Mouse (Mus musculus) CH12F3 (cell line): ENCODE data around the gene Sebox.
"Not testable (repeated sequence)": the region's sequence is repeated elsewhere in the genome, so short reads cannot be mapped to it uniquely, and the experiment has no call there.

Experiments
- in situ Hi-C: fragments of 300-500 bp; cut with MboI; formaldehyde crosslinking; loops from 2 replicates; pipeline ENCODE4 v1.14.3; 2020; ENCODE audit warnings: low sequenced_read_pairs

The Sebox gene

DNA sequence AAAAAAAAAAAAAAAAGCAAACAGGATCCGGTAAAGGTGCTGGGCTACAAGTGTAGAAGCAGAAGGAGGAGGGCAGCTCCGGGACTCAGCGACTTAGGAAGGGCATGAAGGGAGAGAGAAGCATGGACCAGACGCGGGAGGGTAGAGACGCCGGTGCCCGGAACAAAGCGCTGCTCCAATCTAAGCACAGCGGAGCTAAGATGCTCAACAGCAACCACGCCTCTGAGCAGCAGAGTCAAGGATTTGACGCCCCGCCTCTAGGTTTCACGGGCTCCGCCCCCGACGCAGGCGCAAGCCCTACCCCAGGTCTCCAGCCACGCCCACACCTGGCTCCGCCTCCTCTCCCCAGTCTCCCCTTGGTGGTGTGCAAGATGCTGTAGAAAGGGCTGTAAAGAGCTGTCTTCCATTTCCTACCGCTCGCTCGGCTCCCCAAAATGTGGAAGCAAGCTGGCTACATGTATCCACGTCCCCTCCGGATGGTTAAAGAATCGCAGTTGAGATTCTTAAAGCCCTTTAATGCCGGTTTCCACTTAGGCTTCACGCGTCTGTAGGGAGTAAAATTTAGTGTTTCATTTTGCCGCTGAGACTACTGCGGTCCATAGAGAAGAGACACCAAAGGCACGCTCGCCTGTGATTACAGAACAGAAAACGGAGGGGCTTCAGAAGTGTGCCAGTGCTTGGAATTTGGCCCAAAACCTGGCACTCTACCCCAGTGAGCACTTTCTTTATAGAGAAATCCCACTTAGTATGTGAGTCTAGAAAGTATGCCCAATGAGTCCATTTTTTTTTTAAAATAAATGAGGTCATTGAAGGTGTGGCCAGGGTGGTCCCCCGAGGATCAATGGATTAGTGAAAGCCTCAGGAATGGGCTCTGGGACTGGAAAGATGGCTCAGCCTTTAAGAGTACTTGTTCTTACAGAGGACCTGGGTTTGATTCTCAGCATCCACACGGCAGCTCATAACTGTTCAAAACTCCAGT is 5.4 kb upstream of the Sebox start, which contains the start of gene Sarm1:
TSS of gene Sarm1 (minus strand) at position 211 of the 979 bp plus-strand sequence.
- in situ Hi-C loops = no loop called here

DNA sequence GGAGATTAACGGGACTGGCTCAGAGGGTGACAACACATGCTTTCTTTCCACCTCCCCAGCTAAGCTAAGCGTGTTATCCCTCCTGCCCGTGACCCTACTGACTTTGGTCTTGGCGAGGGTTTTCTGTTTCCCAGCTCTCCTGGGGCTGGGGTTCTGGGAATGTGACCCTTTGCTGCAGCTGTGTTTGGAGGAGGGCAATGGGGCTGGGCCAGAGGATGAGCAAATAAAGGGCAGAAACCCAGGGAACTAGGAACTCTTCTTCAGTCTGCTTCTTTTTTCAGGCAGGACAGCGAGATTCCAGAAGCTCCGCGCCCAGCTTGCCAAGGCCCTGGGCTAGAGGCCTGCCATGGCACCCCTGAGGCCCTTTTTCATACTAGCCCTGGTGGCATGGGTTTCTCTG is 4.2 kb upstream of the Sebox start, which contains the start of gene Vtn:
TSS of gene Vtn (plus strand) at position 88 of the 400 bp plus-strand sequence.
- in situ Hi-C loops = no loop called here

DNA sequence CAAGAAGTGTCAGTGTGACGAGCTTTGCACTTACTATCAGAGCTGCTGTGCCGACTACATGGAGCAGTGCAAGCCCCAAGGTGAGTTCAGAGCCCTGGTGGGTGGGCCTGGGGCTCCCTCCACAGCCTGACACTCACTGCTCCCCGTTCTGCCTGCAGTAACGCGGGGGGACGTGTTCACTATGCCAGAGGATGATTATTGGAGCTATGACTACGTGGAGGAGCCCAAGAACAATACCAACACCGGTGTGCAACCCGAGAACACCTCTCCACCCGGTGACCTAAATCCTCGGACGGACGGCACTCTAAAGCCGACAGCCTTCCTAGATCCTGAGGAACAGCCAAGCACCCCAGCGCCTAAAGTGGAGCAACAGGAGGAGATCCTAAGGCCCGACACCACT is 3.7 kb upstream of the Sebox start:
- in situ Hi-C loops = no loop called here

DNA sequence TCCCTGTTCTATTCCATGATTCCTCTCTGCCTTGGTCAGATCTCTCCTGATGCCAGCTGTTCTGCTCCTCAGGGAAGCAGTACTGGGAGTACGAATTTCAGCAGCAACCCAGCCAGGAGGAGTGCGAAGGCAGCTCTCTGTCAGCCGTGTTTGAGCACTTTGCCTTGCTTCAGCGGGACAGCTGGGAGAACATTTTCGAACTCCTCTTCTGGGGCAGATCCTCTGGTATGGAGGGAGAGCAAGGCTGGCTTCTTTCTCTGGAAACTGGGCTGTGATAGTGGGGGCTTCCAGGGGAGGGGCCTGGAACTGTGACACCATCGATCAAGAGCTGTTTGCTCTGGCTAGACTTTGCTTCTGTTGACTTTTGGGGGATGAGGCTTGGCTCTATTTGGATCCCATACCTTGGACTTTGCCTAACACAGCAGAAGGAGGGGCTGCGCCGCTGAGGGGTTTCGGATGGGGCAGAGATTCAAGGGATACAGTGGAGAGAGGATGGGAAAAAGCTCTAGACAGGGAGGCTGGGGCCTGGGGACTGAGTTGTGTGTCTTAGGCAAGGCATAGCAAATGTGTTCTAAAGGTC is 2.5 kb upstream of the Sebox start:
- in situ Hi-C loops = no loop called here

DNA sequence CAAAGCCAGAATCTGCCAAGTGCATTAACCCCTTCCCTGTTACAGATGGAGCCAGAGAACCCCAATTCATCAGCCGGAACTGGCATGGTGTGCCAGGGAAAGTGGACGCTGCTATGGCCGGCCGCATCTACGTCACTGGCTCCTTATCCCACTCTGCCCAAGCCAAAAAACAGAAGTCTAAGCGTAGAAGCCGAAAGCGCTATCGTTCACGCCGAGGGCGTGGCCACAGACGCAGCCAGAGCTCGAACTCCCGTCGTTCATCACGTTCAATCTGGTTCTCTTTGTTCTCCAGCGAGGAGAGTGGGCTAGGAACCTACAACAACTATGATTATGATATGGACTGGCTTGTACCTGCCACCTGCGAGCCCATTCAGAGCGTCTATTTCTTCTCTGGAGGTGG is 1.7 kb upstream of the Sebox start:
- in situ Hi-C loops = no loop called here

DNA sequence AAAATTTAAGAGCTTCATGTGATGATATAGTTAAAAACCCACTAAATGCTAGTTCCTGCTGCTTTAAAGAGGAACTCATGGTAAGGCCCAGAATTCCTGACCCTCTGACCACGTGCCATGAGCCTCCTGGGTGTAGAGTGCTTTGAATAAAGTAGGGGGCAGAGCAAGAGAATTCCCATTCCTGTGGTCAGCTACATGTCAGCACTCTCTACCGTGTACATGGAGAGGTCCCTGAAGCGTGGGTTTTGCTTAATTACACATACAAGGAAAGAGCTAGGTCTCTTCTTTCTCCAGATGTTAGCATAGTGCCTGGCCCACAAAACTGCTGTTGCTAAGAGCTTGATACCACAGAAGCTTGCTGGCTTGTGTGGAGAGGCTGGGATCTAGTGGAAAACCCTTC is 2.2 kb downstream of the Sebox start:
- in situ Hi-C loops = no loop called here

DNA sequence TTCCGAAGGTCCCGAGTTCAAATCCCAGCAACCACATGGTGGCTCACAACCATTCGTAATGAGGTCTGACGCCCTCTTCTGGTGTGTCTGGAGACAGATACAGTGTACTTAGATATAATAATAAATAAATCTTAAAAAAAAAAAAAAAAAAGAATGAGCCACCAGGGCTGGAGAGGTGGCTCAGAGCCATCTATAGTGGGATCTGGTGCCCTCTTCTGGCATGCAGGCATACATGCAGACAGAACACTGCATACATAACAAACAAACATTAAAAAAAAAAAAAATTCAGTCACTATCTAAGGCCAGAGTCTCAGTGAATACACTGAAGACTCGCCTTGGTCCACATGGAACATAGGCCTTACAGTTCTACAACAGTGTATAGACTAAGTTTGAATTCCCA is 5.9 kb downstream of the Sebox start:
- in situ Hi-C loops = no loop called here

DNA sequence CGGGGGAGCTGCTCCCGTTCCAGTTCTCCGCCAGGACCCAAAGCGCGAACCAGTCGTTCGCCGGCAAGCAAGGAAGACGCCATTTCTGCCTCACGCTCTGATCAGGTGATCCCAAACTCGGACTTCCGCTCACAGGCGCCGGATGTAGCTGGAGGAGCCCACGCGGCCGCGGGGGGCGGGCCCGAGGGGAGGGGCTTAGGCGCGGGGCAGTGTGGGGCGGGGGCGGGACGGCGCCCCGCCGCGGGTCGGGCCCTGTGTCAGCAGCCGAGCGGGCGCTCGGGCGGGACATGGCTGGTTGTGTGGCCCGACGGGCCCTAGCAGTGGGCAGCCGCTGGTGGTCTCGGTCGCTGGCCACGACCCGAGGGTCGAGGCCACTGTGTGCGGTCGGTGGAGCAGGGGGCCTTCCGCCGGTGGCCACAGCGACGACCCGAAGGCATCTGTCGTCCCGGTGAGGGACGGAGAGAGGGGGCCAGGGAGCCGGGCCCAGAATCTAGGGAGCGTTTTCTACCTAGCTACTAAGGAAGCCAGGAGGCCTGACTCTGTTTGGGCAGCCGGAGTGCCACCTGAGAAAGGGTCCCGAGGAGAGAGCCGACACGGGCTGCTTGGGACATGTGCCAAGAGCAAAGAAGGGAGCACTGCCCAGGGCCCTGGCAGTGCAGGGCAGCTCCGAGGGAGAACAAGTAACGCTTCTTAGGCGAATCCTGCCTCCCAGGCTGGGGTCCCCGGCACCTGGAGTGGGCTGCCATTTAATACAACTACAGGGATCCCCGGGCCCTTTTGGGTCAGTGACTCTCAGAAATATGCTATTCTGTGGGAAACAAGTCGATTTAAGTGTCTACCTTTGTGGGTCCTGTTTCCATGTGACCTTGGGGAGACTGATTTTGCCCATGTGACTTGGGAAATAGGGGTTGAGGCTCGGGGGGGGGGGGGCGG is 9.0 kb downstream of the Sebox start, which contains the start of the genes Tmem199 and Poldip2:
TSS of gene Tmem199 (minus strand) at position 148 of the 933 bp plus-strand sequence.
TSS of gene Poldip2 (plus strand) at position 169 of the 933 bp plus-strand sequence.
- in situ Hi-C loops = no loop called here

DNA sequence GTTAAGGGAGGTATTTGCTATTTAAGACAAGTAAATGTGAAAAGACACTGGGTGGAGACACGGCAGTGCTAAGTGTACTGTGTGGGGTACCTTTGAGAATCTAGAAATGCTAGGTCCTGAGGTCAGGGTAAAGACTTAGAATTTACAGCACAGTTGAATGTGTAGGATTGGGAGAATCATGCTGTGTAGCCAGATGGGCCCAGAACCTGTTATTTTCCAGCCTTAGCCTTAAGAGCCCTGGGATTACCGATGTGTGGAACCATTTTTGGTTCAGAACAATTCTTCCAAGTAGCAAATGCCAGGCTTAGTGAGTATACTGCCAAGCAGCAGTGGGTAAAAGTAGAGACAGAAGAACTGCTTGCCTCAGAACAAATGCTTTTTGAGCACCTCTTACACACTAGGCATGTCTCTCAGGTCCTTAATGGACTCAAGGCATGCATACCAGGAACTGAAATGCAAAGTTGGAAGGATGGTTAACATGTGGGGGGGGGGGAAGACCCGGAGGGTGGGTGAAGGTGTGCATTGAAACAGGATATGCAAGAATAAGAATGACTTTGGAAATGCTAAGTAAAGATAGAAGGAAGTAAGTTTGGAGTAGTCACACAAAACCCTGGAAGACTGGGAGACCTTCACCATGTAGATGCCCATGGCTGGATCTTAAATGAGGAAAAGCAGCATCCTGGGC is 10.0 kb downstream of the Sebox start:
- in situ Hi-C loops = no loop called here

DNA sequence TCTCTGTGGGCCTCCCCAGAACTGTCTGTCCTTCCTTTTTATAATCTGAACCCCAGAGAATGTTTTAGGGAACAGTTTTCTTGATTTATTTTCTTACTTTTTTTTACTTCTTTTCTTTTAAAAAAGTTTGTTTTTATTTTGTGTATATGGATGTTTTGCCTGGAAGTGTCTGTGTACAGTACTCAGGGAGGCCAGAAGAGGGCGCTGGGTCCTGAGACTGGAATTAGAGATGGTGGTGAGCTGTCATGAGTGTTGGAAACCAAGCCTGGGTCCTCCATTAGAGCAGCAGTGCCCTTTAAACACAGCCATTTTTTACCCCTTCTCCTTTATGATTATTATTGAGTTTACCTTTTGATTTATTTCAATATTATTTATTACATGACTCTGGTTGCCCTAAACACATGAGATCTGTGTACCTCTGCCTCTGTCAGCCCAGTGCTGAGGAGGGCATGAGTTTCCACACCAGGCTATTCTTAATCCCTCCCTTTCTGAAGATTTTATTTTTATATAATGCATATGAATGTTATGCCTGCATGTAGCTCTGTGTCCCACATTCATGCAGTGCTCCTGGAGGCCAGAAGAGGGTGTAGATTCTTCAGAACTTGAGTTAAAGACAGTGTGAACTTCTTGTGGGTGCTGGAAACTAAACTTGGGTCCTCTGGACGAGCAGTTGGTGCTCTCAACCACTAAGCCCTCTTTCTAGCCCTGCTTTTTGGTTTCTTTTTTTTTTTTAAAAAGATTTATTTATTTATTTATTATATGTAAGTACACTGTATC is 12.5 kb downstream of the Sebox start:
- in situ Hi-C loops = no loop called here

DNA sequence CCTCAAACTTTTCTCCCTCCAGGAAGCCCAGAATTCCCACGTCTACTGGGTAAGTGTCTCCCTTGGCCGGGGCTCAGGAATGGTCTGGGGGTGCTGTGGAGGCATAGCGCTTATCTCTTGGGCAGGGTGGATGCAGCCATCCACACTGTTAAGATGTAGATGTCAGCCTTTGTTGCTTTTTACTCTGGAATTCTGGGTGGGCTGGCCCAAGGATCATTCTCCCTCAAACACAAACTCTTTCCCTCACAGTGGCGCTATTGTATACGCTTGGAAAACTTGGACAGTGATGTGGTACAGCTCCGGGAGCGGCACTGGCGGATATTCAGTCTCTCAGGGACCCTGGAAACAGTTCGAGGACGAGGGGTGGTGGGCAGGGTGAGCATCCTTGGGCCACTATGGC is 15.7 kb downstream of the Sebox start:
- in situ Hi-C loops = no loop called here

DNA sequence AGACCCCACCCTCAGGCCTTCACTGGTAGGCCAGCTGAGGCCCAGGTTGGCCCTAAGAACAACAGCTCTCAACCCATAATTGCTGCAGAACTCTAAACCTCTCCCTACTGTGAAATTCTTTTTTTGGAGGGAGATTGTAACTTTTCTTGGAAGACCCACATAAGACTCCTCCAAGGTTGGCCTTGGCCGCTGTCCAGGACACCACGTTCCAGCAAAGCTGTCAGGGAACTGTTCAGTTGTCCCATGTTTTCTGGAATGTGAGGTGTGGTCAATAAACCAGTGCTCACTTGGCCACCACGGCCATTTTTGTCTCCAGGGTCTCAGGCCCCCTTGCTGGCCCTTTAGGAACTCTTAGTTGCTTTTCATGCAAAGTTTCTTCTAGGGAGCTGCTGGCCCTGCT is 18.6 kb downstream of the Sebox start:
- in situ Hi-C loops = no loop called here

DNA sequence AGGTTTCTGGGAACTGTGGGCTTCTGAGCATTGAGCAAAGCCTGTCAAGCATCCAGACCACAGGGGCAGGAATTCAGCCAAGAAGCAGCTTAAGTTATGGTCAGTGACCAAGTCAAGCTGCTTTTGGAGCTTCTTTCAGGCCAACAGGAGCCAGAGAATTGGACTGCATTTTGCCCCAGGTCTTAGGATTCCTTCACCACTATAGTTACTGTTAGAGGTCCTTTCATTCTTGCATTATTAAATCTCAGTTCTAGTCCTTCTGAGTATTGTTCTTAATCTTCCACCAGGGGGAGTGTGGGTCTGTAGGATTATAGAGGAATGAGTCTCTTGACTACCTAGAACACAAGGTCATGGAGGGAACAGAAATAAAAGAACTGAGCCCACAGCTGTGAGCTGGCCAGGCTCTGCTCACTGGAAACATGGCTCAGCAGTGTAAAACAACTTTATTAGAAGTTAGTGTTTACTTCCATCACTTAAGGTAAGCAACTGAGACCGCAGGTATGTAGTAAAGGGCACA is 19.3 kb downstream of the Sebox start:
- in situ Hi-C loops = no loop called here

DNA sequence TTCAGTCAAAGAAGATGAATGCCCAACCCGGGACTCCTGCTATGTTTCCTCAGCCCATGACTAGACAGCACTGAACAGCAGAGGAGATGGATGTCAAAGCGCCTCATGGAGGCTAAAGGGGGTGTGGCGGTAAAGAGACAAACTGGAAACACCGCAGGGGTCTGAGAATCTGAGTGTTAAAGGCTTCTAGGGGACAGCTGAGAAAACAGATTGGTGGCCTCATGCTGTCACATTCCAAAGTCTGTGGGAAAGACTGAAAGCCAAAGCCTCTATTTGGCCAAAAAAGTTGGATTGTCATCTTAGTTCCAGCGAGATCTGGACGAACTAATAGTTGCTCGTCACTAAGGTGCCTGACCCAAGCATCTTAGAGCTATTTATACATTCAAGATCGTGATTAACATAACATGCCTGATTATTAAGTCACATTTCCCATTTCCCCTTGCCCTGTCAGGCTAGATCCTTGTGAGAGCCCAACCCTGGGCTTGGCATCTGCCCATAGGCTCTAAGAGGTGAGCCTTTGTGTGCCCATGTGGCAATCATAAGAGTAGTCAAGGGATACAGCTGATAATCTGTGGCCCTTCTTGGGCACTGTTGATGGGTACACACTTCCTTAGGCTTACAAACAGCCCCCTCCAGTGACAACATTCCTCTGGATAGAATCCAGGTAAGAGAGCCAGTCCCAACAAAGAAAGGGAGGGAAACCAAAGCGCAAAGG is 20.2 kb downstream of the Sebox start:
- in situ Hi-C loops = no loop called here

DNA sequence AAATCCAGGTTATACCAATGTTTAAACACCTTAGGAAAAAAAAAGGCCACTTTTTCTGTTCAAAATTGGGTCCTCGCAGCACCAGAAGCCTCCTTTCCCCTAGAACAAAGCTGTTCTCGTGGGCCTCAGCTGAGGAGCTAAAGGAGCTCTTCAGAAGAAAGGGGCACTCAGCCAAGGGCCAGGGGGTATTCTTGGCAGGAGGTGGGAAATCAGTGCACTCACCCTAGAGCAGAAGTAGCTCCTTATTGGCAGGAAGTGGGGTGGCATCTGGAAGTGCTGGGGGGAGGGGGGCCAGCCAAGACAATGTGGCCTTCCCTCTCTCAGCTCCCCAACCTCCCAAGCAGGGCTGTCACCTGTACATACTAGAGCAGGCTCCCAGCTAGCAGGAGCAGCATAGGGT is 21.6 kb downstream of the Sebox start:
- in situ Hi-C loops = no loop called here

DNA sequence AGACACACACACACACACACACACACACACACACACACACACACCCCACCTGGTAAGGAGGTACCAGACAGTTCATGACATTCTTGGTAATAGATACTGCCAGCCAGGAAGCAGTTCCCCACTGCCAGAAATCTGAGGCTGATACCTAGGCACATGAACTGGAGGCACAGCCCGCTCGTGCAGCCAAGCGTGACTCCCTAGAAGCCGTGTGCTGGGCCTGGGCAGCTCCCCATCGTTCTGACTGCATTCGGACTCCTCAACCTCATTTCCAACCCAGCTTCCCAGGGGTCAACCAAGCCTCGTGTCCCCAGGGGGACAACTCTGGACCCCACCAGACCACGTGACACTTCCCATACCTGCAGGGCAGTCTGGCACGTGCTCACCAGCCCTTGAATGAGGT is 25.5 kb downstream of the Sebox start:
- in situ Hi-C loops = no loop called here

DNA sequence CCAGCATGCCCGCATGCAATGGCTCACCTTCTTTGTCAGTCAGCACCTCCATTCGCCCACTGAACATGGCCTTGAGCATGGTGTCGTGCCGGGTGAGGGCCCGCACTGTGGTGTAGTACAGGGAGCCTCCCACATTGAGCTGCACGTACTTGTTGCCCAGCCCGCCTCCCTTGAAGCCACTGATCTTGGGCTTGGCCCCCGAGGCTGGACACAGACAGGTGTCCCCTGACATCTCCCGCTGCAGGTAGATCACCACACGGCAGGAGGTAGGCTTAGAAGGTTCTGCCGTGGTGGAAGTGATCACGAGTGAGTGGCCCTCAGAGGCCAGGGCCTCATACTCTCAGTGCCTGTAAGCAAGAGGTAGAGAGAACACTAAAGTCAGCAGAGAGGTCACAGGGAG is 26.8 kb downstream of the Sebox start:
- in situ Hi-C loops = no loop called here

DNA sequence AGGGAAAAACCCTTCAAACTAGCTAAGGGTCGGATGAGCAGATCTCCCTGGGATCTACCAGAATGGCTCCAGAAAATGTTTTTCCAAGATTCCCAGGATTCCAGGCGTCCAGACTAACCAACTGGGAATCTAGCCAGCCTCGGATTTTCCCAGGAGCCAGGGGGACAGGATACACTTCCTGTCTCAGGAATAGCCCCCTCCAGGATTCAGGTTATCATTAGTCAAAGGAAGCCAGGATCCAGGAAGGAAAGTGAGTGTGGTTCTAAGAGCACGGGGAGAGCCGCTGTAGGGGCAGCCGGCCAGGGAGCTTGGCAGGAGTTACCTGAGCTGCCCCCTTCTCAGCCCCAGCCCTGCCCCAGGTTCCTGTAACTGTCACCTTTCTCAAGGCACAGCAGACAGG is 27.8 kb downstream of the Sebox start:
- in situ Hi-C loops = no loop called here

DNA sequence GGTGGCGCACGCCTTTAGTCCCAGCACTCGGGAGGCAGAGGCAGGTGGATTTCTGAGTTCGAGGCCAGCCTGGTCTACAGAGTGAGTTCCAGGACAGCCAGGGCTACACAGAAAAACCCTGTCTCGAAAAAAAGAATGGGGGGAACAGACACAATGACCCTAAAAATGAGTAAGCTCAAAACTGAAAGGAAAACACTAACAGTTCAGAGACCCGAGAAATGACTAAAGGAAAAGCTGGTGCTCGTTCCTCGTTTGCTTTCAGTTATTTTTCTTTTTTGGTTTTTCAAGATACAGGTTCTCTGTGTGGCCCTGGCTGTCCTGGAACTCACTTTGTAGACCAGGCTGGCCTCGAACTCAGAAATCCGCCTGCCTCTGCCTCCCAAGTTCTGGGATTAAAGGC is 28.3 kb downstream of the Sebox start:
- in situ Hi-C loops = not testable (repeated sequence)
